Mouse (Mus musculus) kidney, postnatal 0 days (tissue): ENCODE measurements around the gene Nr2e1. TPM values are rescaled to one million over a fixed set of nuclear protein-coding genes. Genes with fewer than 3 reads are reported as not detected.
A peak's percentile ranks its signal among the peaks of the same experiment; 100 is the strongest.

Experiments
- ATAC-seq: fragments of 200-750 bp; cut with Nextera tagmentation; replicated peaks from 2 replicates; pipeline ENCODE4 v1.8.0; 2017; ENCODE audit warnings: low read depth, moderate number of reproducible peaks, moderate TSS enrichment, moderate library complexity; ENCODE audit not compliant: low FRiP score
- DNase-seq: peaks from one replicate; pipeline ENCODE4 v3.0.0-alpha.2; 2016; ENCODE audit warnings: low spot score
- H3K27ac ChIP-seq: fragments of 300-500 bp; sonication (generic); 2 replicates; pipeline ENCODE4 v1.5.1; 2014; ENCODE audit warnings: mild to moderate bottlenecking
- H3K27me3 ChIP-seq: fragments of 300-500 bp; sonication (generic); 2 replicates; pipeline ENCODE4 v1.6.1; 2014; ENCODE audit warnings: low read length, mixed read lengths; ENCODE audit not compliant: insufficient read depth
- H3K36me3 ChIP-seq: fragments of 300-500 bp; sonication (generic); 2 replicates; pipeline ENCODE4 v1.6.1; 2014; ENCODE audit warnings: low read length, mixed read lengths; ENCODE audit not compliant: insufficient read depth
- H3K4me1 ChIP-seq: fragments of 300-500 bp; sonication (generic); replicated peaks from 2 replicates; pipeline ENCODE4 v1.6.1; 2014; ENCODE audit warnings: antibody characterized with exemption, low read length, mixed read lengths; ENCODE audit not compliant: insufficient read depth
- H3K4me2 ChIP-seq: fragments of 300-500 bp; sonication (generic); 2 replicates; pipeline ENCODE4 v1.6.1; 2014; ENCODE audit warnings: mild to moderate bottlenecking, low read length, moderate library complexity, mixed read lengths
- H3K4me3 ChIP-seq: fragments of 300-500 bp; sonication (generic); replicated peaks from 2 replicates; pipeline ENCODE4 v1.5.1; 2014; ENCODE audit warnings: low read depth, low read length
- H3K9ac ChIP-seq: fragments of 300-500 bp; sonication (generic); 2 replicates; pipeline ENCODE4 v1.6.1; 2014; ENCODE audit warnings: low read depth, low read length
- H3K9me3 ChIP-seq: fragments of 300-500 bp; sonication (generic); replicated peaks from 2 replicates; pipeline ENCODE4 v1.6.1; 2016; ENCODE audit warnings: low read length, inconsistent platforms, mixed read lengths
- CTCF ChIP-seq: IDR thresholded peaks from 2 replicates; pipeline ENCODE4 v1.5.1; 2016; ENCODE audit warnings: antibody characterized with exemption, low read depth, mild to moderate bottlenecking, moderate library complexity
- WGBS: fragments of 180-500 bp; shearing (Covaris S2); extraction: QIAGEN DNeasy Blood & Tissue Kit; methylation state at CpG from one replicate; pipeline ENCODE4 v1.1.7; 2014; 5-methylcytosine and 5-hydroxymethylcytosine counted together
- polyA plus RNA-seq: library from polyadenylated mRNA; unstranded; fragments of >200 nt; fragmentation: Nextera tagmentation; extraction: Ambion mirVana; gene quantifications from 2 replicates; pipeline ENCODE4 v1.2.1, GENCODE M21; 2015

Nr2e1 gene
- polyA plus RNA-seq, 1 experiment from 2014 or later = not detected

GRCm38 (mm10) chr10:42618291-42618690 is 34.9 kb upstream of the Nr2e1 start:
- no peak for ATAC-seq
- TF ChIP-seq CTCF = no peak
- Histone ChIP-seq H3K27ac (no peak overlapping the region), H3K27me3 (peaks cover 39% of the 10 kb centered on the region), H3K4me1 (peaks cover 4% of the 10 kb centered on the region; the same call in 1 of the 2 replicates), H3K36me3 (no peaks in the 10 kb centered on the region), H3K9ac (no peak overlapping the region), H3K4me2 (no peak overlapping the region), H3K9me3 (no peaks in the 10 kb centered on the region), H3K4me3 (no peak overlapping the region)
- WGBS = 33% methylated on average over 2 of the region's 2 CpGs
- no peak for DNase-seq

GRCm38 (mm10) chr10:42614766-42615165 is 31.3 kb upstream of the Nr2e1 start:
- WGBS = 7% methylated on average over 9 of the region's 9 CpGs
- Histone ChIP-seq H3K9me3 (no peaks in the 10 kb centered on the region), H3K4me1 (peaks cover 4% of the 10 kb centered on the region; the same call in 1 of the 2 replicates), H3K27me3 (peaks cover 52% of the 10 kb centered on the region), H3K9ac (no peak overlapping the region), H3K4me3 (no peak overlapping the region), H3K36me3 (no peaks in the 10 kb centered on the region), H3K27ac (no peak overlapping the region), H3K4me2 (no peak overlapping the region)
- no peak for DNase-seq
- no peak for TF ChIP-seq CTCF
- ATAC-seq = no peak

GRCm38 (mm10) chr10:42613639-42614381 is 30.4 kb upstream of the Nr2e1 start:
- DNase-seq (peak; percentile 46), ATAC-seq (peak; percentile 29; the same call in 1 of the 2 replicates)
- Histone ChIP-seq H3K36me3 (no peaks in the 10 kb centered on the region), H3K4me3 (peak overlapping the region; percentile 33), H3K27me3 (peaks cover 47% of the 10 kb centered on the region), H3K4me1 (peaks cover 4% of the 10 kb centered on the region; the same call in 1 of the 2 replicates), H3K27ac (no peak overlapping the region), H3K4me2 (peak overlapping the region; percentile 55), H3K9ac (no peak overlapping the region), H3K9me3 (no peaks in the 10 kb centered on the region)
- 1% methylated on average over 38 of the region's 40 CpGs for WGBS
- TF ChIP-seq CTCF = no peak

- WGBS = 6% methylated on average over 12 of the region's 12 CpGs
- no peak overlapping the region for H3K27ac ChIP-seq
- peaks cover 4% of the 10 kb centered on the region; the same call in 1 of the 2 replicates for H3K4me1 ChIP-seq
- no peaks in the 10 kb centered on the region for H3K36me3 ChIP-seq
- H3K4me2 ChIP-seq = no peak overlapping the region
- DNase-seq (no peak), ATAC-seq (no peak)
- no peak for TF ChIP-seq CTCF
- peaks cover 41% of the 10 kb centered on the region for H3K27me3 ChIP-seq
- no peaks in the 10 kb centered on the region for H3K9me3 ChIP-seq
- H3K9ac ChIP-seq = no peak overlapping the region
- H3K4me3 ChIP-seq = no peak overlapping the region
These were observed 29.6 kb upstream of the Nr2e1 start for GRCm38 (mm10) chr10:42613075-42613474.

GRCm38 (mm10) chr10:42606757-42607156 is 23.3 kb upstream of the Nr2e1 start:
- Histone ChIP-seq H3K4me3 (no peak overlapping the region), H3K27ac (no peak overlapping the region), H3K9ac (no peak overlapping the region), H3K4me2 (no peak overlapping the region), H3K4me1 (no peaks in the 10 kb centered on the region), H3K36me3 (no peaks in the 10 kb centered on the region), H3K9me3 (no peaks in the 10 kb centered on the region; the same call in 1 of the 2 replicates), H3K27me3 (peaks cover 6% of the 10 kb centered on the region; the same call in 1 of the 2 replicates)
- no peak for DNase-seq
- TF ChIP-seq CTCF = no peak
- 70% methylated on average over 4 of the region's 4 CpGs for WGBS
- ATAC-seq = no peak

GRCm38 (mm10) chr10:42604874-42605273 is 21.4 kb upstream of the Nr2e1 start:
- no peak for DNase-seq
- Histone ChIP-seq H3K4me3 (no peak overlapping the region), H3K4me1 (no peaks in the 10 kb centered on the region), H3K27ac (no peak overlapping the region), H3K4me2 (no peak overlapping the region), H3K9ac (no peak overlapping the region), H3K9me3 (no peaks in the 10 kb centered on the region; the same call in 1 of the 2 replicates), H3K27me3 (no peaks in the 10 kb centered on the region; the same call in 1 of the 2 replicates), H3K36me3 (no peaks in the 10 kb centered on the region)
- TF ChIP-seq CTCF = peak; percentile 55
- no peak for ATAC-seq
- WGBS = 68% methylated on average over 2 of the region's 2 CpGs
